Mouse (Mus musculus) CD4-positive helper T cell, adult 2 months (primary cell): Measurements from ENCODE around the gene Sf3b1.

ENCODE experiments used
- DNase-seq: peaks from one replicate; pipeline ENCODE4 v3.0.0-alpha.2; 2012; ENCODE audit warnings: low read depth, missing footprints, low spot score

Gene Sf3b1

GRCm38 (mm10) chr1:55028512-55029249 is 1.4 kb upstream of the Sf3b1 start:
- DNase-seq = peak; percentile 81

- DNase-seq = no peak
These were observed 685 bp upstream of the Sf3b1 start for GRCm38 (mm10) chr1:55027966-55028365.

GRCm38 (mm10) chr1:55026444-55027252 is 633 bp downstream of the Sf3b1 start:
- no peak for DNase-seq

- peak; percentile 51 for DNase-seq
These were observed 1.4 kb downstream of the Sf3b1 start for GRCm38 (mm10) chr1:55025656-55026430.

GRCm38 (mm10) chr1:55021907-55022306 is 5.4 kb downstream of the Sf3b1 start:
- no peak for DNase-seq

GRCm38 (mm10) chr1:55012513-55012912 is 14.8 kb downstream of the Sf3b1 start:
- peak; percentile 22 for DNase-seq

GRCm38 (mm10) chr1:55008313-55008712 is 19.0 kb downstream of the Sf3b1 start:
- DNase-seq = peak; percentile 28

- no peak for DNase-seq
These were observed 33.7 kb downstream of the Sf3b1 start for GRCm38 (mm10) chr1:54993581-54993980.

GRCm38 (mm10) chr1:54986248-54986647 is 41.0 kb downstream of the Sf3b1 start:
- no peak for DNase-seq

GRCm38 (mm10) chr1:54985831-54986230 is 41.5 kb downstream of the Sf3b1 start:
- DNase-seq = no peak

- no peak for DNase-seq
These were observed 43.1 kb downstream of the Sf3b1 start for GRCm38 (mm10) chr1:54984154-54984553.

GRCm38 (mm10) chr1:54983339-54983738 is 43.9 kb downstream of the Sf3b1 start:
- DNase-seq = no peak

- no peak for DNase-seq
These were observed 44.6 kb downstream of the Sf3b1 start for GRCm38 (mm10) chr1:54982636-54983035.

- DNase-seq = peak; percentile 16
These were observed 47.9 kb downstream of the Sf3b1 start for GRCm38 (mm10) chr1:54979226-54979984.

GRCm38 (mm10) chr1:54971687-54972404 is 55.4 kb downstream of the Sf3b1 start:
- no peak for DNase-seq

- no peak for DNase-seq
These were observed 60.4 kb downstream of the Sf3b1 start for GRCm38 (mm10) chr1:54966858-54967257.

- no peak for DNase-seq
These were observed 61.9 kb downstream of the Sf3b1 start for GRCm38 (mm10) chr1:54965159-54965995.

GRCm38 (mm10) chr1:54961724-54962123 is 65.6 kb downstream of the Sf3b1 start:
- DNase-seq = no peak

GRCm38 (mm10) chr1:54960613-54961165 is 66.6 kb downstream of the Sf3b1 start:
- no peak for DNase-seq
